Mouse (Mus musculus) midbrain, embryonic 10.5 days (tissue): ENCODE measurements around the gene Khdc1a. TPM values are rescaled to one million over a fixed set of nuclear protein-coding genes. Genes with fewer than 3 reads are reported as not detected.
"Not testable (repeated sequence)": the region's sequence is repeated elsewhere in the genome, so short reads cannot be mapped to it uniquely, and the experiment has no call there.

Experiments used
- DNase-seq: peaks from one replicate; pipeline ENCODE4 v3.0.0-alpha.2; 2017; ENCODE audit warnings: low spot score
- H3K27ac ChIP-seq: fragments of 300-500 bp; sonication (generic); replicated peaks from 2 replicates; pipeline ENCODE4 v1.5.1; 2016; ENCODE audit warnings: mild to moderate bottlenecking
- H3K27me3 ChIP-seq: fragments of 300-500 bp; sonication (generic); 2 replicates; pipeline ENCODE4 v1.6.1; 2016; ENCODE audit warnings: low read depth, mild to moderate bottlenecking; ENCODE audit not compliant: poor library complexity, severe bottlenecking
- H3K36me3 ChIP-seq: fragments of 300-500 bp; sonication (generic); 2 replicates; pipeline ENCODE4 v1.6.1; 2016; ENCODE audit warnings: mild to moderate bottlenecking, moderate library complexity
- H3K4me1 ChIP-seq: fragments of 300-500 bp; sonication (generic); 2 replicates; pipeline ENCODE4 v1.6.1; 2016
- H3K4me3 ChIP-seq: fragments of 300-500 bp; sonication (generic); 2 replicates; pipeline ENCODE4 v1.5.1; 2016; ENCODE audit warnings: mild to moderate bottlenecking, moderate library complexity
- H3K9me3 ChIP-seq: fragments of 300-500 bp; sonication (generic); replicated peaks from 2 replicates; pipeline ENCODE4 v1.6.1; 2016; ENCODE audit warnings: mild to moderate bottlenecking
- WGBS: fragments of 180-500 bp; shearing (Covaris S2); methylation state at CpG from one replicate; pipeline ENCODE4 v1.1.7; 2016; 5-methylcytosine and 5-hydroxymethylcytosine counted together
- polyA plus RNA-seq: library from polyadenylated mRNA; unstranded; fragments of >200 nt; fragmentation: Nextera tagmentation; extraction: Ambion mirVana; gene quantifications from 2 replicates; pipeline ENCODE4 v1.2.1, GENCODE M21; 2016

The Khdc1a gene
- polyA plus RNA-seq = not detected in 2 replicates

DNA sequence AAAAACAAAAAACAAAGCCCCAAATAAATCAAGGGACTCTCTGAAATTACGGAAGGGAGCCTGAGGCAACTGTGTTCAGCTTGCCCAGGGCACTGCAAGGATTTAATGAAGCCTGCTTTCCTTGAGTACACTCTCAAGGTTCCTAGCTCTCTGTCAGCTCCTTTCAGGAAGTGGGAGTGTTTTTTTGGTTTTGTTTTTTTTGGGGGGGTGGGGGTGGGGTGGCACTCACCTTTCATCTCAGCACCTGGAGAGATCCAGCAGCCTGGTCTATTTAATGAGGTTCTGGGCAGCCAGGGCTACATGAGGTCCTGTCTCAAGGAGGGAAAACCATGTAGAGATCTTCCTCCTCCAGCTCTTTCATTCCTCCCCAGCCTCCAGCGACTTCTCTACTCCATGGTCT, at the start of gene Khdc1a:
Gene Khdc1a, plus strand, starts transcription at position 301 of the 400 bp plus-strand sequence.
- Histone ChIP-seq H3K9me3 (no peaks in the 10 kb centered on the region), H3K4me1 (no peaks in the 10 kb centered on the region), H3K36me3 (no peaks in the 10 kb centered on the region), H3K4me3 (no peak within 1 kb of the TSS), H3K27me3 (no peaks in the 10 kb centered on the region), H3K27ac (no peak within 1 kb of the TSS)
- WGBS = 69% methylated on average over 2 of the region's 2 CpGs
- DNase-seq = no peak

DNA sequence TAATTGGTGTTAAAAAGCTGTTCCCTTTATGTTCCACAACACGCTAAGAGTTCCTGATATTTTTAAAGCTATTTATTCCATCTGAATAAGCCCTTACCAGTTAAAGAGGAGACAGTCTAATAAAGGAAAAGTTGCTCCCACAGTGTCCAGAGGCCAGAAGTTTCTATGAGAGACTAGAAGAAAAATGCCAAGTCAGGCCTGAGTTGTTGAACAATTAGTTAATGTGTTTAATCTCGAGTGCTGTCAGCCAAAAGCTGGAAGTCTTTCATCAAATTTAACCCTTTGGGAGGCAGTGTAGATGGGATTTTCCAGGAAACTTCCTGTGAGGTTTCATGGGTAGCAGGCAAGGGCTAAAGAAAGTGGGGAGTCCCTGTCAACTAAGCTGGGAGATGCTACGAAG, 49.6 kb upstream of the Khdc1a start:
- WGBS = 71% methylated on average over 3 of the region's 3 CpGs
- Histone ChIP-seq H3K9me3 (no peaks in the 10 kb centered on the region), H3K4me1 (no peaks in the 10 kb centered on the region), H3K4me3 (no peak overlapping the region), H3K27ac (no peak overlapping the region), H3K27me3 (no peaks in the 10 kb centered on the region), H3K36me3 (no peaks in the 10 kb centered on the region)
- no peak for DNase-seq

DNA sequence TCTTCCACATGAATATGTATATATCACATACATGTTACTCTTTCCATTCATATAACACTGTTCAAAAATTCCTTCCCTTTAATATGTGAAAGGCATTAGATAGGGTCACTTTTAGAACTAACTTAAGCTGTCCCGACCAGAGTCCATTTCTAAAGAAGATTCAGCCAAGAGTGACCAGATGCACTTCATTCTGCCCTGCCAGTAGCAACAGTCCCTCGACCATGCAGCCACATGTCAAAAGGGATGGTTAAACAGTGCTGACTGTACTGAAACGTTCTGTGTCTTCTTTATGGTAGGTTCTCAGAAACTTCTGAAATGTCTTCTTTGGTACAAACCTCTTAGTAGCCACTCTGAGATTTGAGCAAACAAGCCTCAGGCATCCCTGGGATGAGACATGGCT, 47.8 kb upstream of the Khdc1a start:
- Histone ChIP-seq H3K27me3 (no peaks in the 10 kb centered on the region), H3K27ac (no peak overlapping the region), H3K36me3 (no peaks in the 10 kb centered on the region), H3K9me3 (no peaks in the 10 kb centered on the region), H3K4me3 (no peak overlapping the region), H3K4me1 (no peaks in the 10 kb centered on the region)
- DNase-seq = no peak
- 87% methylated on average over 3 of the region's 3 CpGs for WGBS

DNA sequence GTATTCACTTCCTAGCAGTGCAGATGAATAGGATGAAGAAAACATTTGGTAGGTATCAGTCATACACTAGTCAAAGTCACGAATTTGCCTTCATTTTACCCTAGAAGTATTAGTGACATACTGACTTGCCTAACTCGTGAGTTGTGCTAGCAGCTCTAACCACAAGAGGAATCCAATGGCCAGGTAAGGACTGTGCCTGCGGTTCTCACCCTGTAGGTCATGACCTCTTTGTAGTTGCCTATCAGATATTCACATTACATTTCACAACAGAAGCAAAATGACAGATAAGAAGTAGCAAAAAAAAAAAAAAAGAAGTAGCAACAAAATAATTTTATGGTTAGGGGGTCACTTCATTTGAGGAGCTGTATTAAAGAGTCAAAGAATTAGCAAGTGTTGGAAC, 45.3 kb upstream of the Khdc1a start:
- H3K4me1 ChIP-seq = no peaks in the 10 kb centered on the region
- H3K36me3 ChIP-seq = no peaks in the 10 kb centered on the region
- 89% methylated on average over 3 of the region's 3 CpGs for WGBS
- no peak overlapping the region for H3K4me3 ChIP-seq
- H3K27ac ChIP-seq = no peak overlapping the region
- no peaks in the 10 kb centered on the region for H3K27me3 ChIP-seq
- no peaks in the 10 kb centered on the region; the same call in 1 of the 2 replicates for H3K9me3 ChIP-seq
- no peak for DNase-seq

DNA sequence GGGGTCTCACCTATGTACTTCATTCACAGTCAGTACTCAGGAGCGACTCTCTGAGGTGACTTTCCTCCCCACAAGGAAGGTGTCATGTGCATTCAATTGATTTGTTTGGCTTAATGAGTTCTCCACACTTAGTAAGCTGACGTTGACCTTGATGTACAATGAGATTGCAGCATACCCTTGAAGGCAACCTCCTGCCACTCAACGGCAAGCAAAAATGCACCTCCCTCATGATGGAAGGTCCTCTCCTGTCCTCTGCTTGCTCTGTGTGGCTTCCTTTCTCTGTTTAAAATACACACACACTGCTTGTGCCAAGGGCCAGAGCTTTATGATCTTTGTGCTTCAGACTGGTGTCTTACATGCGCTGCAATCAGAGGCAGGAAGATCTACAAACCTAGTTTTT, 44.8 kb upstream of the Khdc1a start:
- no peaks in the 10 kb centered on the region; the same call in 1 of the 2 replicates for H3K9me3 ChIP-seq
- H3K27ac ChIP-seq = no peak overlapping the region
- no peaks in the 10 kb centered on the region for H3K4me1 ChIP-seq
- no peak overlapping the region for H3K4me3 ChIP-seq
- WGBS = 90% methylated on average over 4 of the region's 4 CpGs
- DNase-seq = no peak
- no peaks in the 10 kb centered on the region for H3K27me3 ChIP-seq
- H3K36me3 ChIP-seq = no peaks in the 10 kb centered on the region

DNA sequence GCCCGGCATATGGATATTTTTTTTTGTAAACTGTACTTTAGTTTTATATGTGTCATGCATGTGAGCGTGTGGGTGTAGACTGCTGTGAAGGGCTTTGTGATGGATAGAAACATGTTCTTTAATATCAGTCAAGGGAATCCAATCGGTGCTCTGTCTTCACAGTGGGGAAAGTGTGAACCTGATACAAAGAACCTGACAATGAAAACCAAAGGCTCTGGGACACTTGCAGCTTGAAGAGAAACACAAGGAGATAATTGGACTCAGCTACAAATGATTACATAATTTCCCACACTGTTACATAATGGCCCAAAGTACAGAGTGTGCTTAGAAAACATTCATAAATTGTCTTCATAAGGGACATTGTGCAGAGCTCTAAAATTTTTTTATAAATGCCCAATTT, 44.0 kb upstream of the Khdc1a start:
- no peaks in the 10 kb centered on the region for H3K4me1 ChIP-seq
- DNase-seq = no peak
- H3K9me3 ChIP-seq = no peaks in the 10 kb centered on the region; the same call in 1 of the 2 replicates
- no peak overlapping the region for H3K27ac ChIP-seq
- no peaks in the 10 kb centered on the region for H3K36me3 ChIP-seq
- H3K27me3 ChIP-seq = no peaks in the 10 kb centered on the region
- WGBS = 92% methylated on average over 3 of the region's 3 CpGs
- no peak overlapping the region for H3K4me3 ChIP-seq

DNA sequence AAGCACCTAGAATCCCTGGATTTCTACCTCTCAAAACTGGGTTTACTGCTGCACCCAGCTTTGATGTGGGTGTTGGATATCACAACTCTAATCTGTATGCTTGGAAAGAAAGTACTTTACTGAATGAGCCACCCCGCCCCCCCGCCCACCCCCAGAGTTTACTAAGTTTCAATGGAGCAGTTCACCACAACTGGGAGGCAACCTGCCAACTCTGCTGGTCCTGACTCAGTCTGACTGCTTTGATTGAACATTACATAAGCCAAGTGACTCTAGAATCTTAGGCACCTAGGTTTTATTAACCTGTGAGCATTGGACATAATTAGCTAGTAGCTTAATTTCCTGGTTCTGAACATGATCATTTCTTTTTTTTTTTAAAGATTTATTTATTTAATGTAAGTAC, 35.1 kb upstream of the Khdc1a start:
- no peaks in the 10 kb centered on the region for H3K27me3 ChIP-seq
- 95% methylated on average over 2 of the region's 2 CpGs for WGBS

DNA sequence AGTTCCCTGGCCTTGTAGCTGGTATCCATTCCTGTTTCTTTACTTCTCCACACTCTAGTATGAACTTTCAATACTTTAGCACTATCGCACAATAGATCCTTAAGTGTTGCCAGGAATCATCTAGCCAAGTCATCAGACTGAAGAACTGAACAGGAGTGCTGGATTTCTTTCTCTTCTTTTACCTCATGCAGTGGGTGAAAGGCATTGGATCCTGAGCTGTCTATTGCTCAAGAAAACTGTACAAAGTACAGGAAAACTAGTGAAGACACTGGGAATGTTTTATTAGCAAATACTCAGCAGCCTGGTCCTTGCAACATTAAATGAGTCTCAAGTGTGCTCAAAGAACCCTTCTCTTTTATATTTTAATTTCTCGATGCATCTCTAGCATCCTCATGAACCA, 33.7 kb upstream of the Khdc1a start:
- Histone ChIP-seq H3K4me3 (no peak overlapping the region), H3K27me3 (no peaks in the 10 kb centered on the region), H3K9me3 (no peaks in the 10 kb centered on the region), H3K36me3 (no peaks in the 10 kb centered on the region), H3K4me1 (no peaks in the 10 kb centered on the region), H3K27ac (no peak overlapping the region)
- no peak for DNase-seq
- 91% methylated on average over 2 of the region's 2 CpGs for WGBS

More for the DNA sequence above, 35.1 kb upstream of the Khdc1a start:
- Histone ChIP-seq H3K9me3 (no peaks in the 10 kb centered on the region), H3K27ac (no peak overlapping the region), H3K4me1 (no peaks in the 10 kb centered on the region), H3K4me3 (no peak overlapping the region), H3K36me3 (no peaks in the 10 kb centered on the region)
- no peak for DNase-seq

DNA sequence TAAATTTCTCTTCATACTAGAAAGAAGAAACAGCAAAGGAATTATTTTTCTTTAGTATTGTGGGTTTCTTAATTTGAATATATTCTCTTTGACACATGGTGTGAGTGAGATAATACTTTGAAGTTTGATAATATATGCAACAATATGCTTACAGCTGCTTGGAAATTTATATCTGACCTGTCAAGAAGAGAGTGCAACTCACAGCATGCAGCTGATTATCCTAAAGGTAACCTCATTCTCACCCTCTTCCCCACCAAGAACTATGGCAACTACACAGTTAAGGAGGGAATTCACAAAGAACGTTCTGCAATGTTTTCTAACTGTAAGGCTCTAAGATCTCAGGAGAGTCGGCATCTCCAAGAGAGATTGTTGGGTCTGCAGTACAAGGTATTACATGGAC, 33.1 kb upstream of the Khdc1a start:
- H3K27ac ChIP-seq = no peak overlapping the region
- WGBS = 86% methylated on average over 2 of the region's 2 CpGs
- DNase-seq = no peak
- no peaks in the 10 kb centered on the region for H3K36me3 ChIP-seq
- H3K4me3 ChIP-seq = no peak overlapping the region
- no peaks in the 10 kb centered on the region for H3K9me3 ChIP-seq
- H3K4me1 ChIP-seq = no peaks in the 10 kb centered on the region
- no peaks in the 10 kb centered on the region for H3K27me3 ChIP-seq

DNA sequence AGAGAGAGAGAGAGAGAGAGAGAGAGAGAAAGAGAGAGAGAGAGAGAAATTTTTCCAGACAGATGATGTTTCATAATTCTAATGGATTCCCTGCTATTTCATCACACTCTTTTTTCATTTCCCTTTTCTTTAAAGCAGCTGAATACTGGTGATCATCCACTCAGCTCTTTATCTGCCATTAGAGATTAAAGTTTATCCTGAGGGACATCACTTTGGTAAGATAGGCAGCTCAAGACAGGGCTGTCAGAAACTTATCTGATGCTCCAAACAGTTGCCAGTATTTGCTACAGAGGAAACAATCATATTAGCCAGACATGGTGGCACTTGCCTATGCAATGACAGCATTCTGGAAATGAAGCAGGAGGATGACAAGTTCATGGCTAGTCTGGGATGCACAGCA, 31.2 kb upstream of the Khdc1a start:
- no peaks in the 10 kb centered on the region for H3K9me3 ChIP-seq
- no peak for DNase-seq
- H3K36me3 ChIP-seq = no peaks in the 10 kb centered on the region
- no peaks in the 10 kb centered on the region for H3K27me3 ChIP-seq
- H3K27ac ChIP-seq = no peak overlapping the region
- H3K4me3 ChIP-seq = no peak overlapping the region
- no peaks in the 10 kb centered on the region for H3K4me1 ChIP-seq

DNA sequence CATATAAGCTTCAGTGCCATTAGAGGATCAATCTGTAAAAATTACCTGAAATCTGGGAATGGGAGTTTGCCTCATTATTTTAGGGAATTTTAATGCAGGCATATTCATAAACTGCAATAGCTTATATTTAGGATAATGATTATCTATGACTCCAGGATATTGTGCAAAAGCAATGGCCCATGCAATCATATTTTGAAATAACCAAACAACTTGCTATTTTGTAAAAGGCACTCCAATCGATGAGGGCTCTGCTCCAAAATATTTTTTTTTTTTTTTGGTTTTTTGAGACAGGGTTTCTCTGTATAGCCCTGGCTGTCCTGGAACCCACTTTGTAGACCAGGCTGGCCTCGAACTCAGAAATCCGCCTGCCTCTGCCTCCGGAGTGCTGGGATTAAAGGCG, 29.2 kb upstream of the Khdc1a start:
- DNase-seq, H3K4me3 ChIP-seq, H3K9me3 ChIP-seq, H3K27ac ChIP-seq, H3K4me1 ChIP-seq, H3K27me3 ChIP-seq, H3K36me3 ChIP-seq: not testable (repeated sequence)
- WGBS = 92% methylated on average over 5 of the region's 5 CpGs

DNA sequence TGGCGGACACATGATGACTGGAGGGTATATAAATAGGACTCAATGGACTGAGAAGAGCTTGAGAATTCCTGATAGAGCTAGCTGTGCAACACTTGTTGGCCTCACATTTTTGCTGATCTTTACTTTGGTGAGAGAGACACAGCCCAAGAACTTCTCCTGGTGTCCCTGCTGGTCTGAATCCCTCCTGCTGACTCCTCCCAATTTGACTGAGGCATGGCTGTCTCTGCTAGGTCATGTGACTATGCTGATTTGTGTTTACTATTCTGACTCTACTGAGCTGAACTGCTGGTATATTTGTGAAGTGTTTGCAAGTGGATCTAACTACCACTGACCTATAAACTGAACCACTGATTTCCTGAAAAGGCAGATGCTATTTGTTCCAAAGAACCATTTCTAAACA, 27.8 kb upstream of the Khdc1a start:
- WGBS = 94% methylated on average over 1 of the region's 1 CpGs
- H3K9me3 ChIP-seq = peaks cover 6% of the 10 kb centered on the region; the same call in 1 of the 2 replicates
- H3K36me3 ChIP-seq = no peaks in the 10 kb centered on the region
- H3K27ac ChIP-seq = no peak overlapping the region
- H3K4me1 ChIP-seq = no peaks in the 10 kb centered on the region
- no peaks in the 10 kb centered on the region for H3K27me3 ChIP-seq
- DNase-seq = no peak
- H3K4me3 ChIP-seq = no peak overlapping the region

DNA sequence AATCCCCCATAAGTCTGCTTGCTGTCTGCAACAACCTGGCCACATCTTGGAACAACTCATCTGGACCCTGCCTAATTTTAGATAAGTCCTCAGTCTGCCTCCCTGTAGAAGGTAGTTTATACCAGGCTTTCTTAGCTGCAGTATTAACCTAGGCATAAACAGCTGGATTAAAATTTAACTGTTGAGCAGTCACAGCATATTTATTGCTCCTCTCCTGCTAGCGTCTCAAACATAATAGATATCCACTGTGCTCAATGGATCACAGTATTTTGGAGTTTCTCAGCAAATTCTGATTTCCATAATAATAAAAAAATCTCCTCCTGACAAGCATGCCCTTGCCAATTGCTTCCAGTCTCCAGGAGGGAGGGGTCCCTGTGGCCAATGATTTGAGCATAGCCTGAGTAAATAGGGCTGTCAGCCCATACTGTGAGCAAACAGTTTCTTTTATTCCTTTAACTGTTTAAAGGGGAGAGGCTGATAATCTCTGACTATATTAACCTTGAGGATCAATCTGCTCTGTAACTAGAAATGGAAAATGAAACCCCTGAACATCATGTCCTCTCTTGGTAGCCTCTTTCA, 25.4 kb upstream of the Khdc1a start:
- H3K36me3 ChIP-seq = no peaks in the 10 kb centered on the region
- H3K27ac ChIP-seq = no peak overlapping the region
- no peaks in the 10 kb centered on the region for H3K27me3 ChIP-seq
- DNase-seq = no peak
- peaks cover 7% of the 10 kb centered on the region; the same call in 1 of the 2 replicates for H3K9me3 ChIP-seq
- WGBS = 62% methylated on average over 1 of the region's 1 CpGs
- H3K4me3 ChIP-seq = no peak overlapping the region
- H3K4me1 ChIP-seq = no peaks in the 10 kb centered on the region

DNA sequence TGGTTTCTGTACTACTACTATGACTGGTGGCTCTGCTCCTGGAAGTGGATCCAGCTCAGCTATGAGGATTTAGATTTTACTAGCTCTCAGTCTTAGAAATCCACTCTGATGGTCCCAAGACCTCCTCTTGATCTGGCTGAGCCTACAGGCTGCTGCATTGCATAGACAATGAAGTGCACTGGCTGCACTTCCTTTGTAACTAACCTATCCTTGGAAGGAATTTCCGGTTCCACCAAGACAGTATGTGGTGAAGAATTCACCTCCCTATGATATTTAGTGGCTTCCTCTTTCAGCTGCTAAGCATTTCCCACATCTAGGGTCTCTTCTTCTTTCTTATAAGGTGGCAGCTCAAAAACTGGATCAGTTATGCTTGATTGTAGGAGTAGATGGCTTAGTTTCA, 24.8 kb upstream of the Khdc1a start:
- H3K9me3 ChIP-seq = peaks cover 7% of the 10 kb centered on the region; the same call in 1 of the 2 replicates
- no peak for DNase-seq
- no peak overlapping the region for H3K4me3 ChIP-seq
- 80% methylated on average over 1 of the region's 1 CpGs for WGBS
- no peaks in the 10 kb centered on the region for H3K4me1 ChIP-seq
- H3K27me3 ChIP-seq = no peaks in the 10 kb centered on the region
- H3K36me3 ChIP-seq = no peaks in the 10 kb centered on the region
- no peak overlapping the region for H3K27ac ChIP-seq
